Mouse (Mus musculus): ENCODE data around the gene Tmub1. TPM values are rescaled to one million over a fixed set of nuclear protein-coding genes. Genes with fewer than 3 reads are reported as not detected.

Gene Tmub1
- 14.2 and 15.7 TPM in 2 replicates for polyA plus RNA-seq (2014; fragmentation: Nextera tagmentation; extraction: Ambion mirVana)

DNA sequence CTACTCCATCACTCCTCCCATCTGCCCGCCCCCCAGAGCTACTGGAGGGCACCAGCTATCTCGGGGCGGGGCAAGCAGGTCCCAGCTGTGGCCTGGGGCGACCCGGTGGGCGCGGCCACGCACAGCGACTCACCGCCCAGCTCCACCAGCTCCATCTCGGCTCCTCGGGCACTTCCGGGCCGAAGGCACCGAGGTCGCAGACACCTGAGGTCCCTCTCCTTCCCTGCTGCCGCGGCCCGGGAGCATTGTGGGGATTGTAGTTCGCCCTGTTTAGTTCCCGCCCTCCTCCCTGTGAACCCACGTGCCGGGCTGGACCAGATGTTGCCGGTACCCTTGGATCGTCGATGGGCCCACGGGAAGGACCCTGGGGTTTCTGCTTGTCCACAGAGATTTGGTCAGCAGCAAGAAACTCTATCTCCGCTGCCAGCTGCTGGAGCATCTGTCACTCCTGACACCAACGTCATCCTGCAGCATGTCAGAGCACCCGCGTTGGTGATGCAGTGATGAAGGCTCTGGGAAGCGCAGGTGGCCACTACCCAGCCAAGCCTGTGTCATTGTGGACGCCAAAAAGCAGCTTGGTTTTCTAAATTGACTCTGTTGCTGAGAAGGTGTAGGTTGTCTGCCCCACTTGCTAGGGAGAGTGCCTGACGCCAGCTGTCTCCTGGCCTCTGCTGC is at the start of gene Tmub1:
Tmub1 (minus strand) TSS at position 231 of the 675 bp plus-strand sequence.
- peaks cover 8% of the 10 kb centered on the region for H3K36me3 ChIP-seq (ENCODE audit: insufficient read depth)
- WGBS: 1% methylated on average over 34 of the region's 34 CpGs
- H3K4me1 ChIP-seq (ENCODE audit: insufficient read depth): peaks cover 20% of the 10 kb centered on the region
- peak within 1 kb of the TSS; percentile 46 for H3K9ac ChIP-seq
- no peak within 1 kb of the TSS for H3K27ac ChIP-seq (ENCODE audit: low read depth)
- ATAC-seq (ENCODE audit: insufficient read depth) (peak; percentile 39), DNase-seq (peak; percentile 77)
- peak within 1 kb of the TSS; percentile 74 for H3K4me2 ChIP-seq
- no peak for TF ChIP-seq CTCF (IDR thresholded peaks at IDR 0.05; ENCODE audit: low read depth)
- no peaks in the 10 kb centered on the region for H3K27me3 ChIP-seq (ENCODE audit: insufficient read depth, low read length)
- H3K4me3 ChIP-seq (ENCODE audit: low read depth, low read length): peak within 1 kb of the TSS; percentile 57
- H3K9me3 ChIP-seq (ENCODE audit: low read depth, low read length): no peaks in the 10 kb centered on the region

GRCm38 (mm10) chr5:24496756-24497155 is 49.1 kb upstream of the Tmub1 start:
- Histone ChIP-seq H3K4me2 (no peak overlapping the region), H3K4me3 (ENCODE audit: low read depth, low read length) (no peak overlapping the region), H3K36me3 (ENCODE audit: insufficient read depth) (peaks cover 92% of the 10 kb centered on the region), H3K4me1 (ENCODE audit: insufficient read depth) (no peaks in the 10 kb centered on the region), H3K27ac (ENCODE audit: low read depth) (no peak overlapping the region), H3K27me3 (ENCODE audit: insufficient read depth, low read length) (no peaks in the 10 kb centered on the region), H3K9me3 (ENCODE audit: low read depth, low read length) (no peaks in the 10 kb centered on the region), H3K9ac (no peak overlapping the region)
- ATAC-seq (ENCODE audit: insufficient read depth) (no peak), DNase-seq (no peak)
- no peak for TF ChIP-seq CTCF (IDR thresholded peaks at IDR 0.05; ENCODE audit: low read depth)
- WGBS: 78% methylated on average over 6 of the region's 6 CpGs

- no peaks in the 10 kb centered on the region for H3K27me3 ChIP-seq (ENCODE audit: insufficient read depth, low read length)
- TF ChIP-seq CTCF (IDR thresholded peaks at IDR 0.05; ENCODE audit: low read depth): no peak
- H3K4me1 ChIP-seq (ENCODE audit: insufficient read depth): no peaks in the 10 kb centered on the region
- no peak for DNase-seq
- no peak overlapping the region for H3K27ac ChIP-seq (ENCODE audit: low read depth)
- no peak for ATAC-seq (ENCODE audit: insufficient read depth)
- H3K9me3 ChIP-seq (ENCODE audit: low read depth, low read length): no peaks in the 10 kb centered on the region
- no peak overlapping the region for H3K9ac ChIP-seq
- H3K4me3 ChIP-seq (ENCODE audit: low read depth, low read length): no peak overlapping the region
- 87% methylated on average over 15 of the region's 15 CpGs for WGBS
- no peak overlapping the region for H3K4me2 ChIP-seq
- peaks cover 91% of the 10 kb centered on the region for H3K36me3 ChIP-seq (ENCODE audit: insufficient read depth)
Measured at GRCm38 (mm10) chr5:24495019-24495418, 47.4 kb upstream of the Tmub1 start.

- Histone ChIP-seq H3K9me3 (ENCODE audit: low read depth, low read length) (no peaks in the 10 kb centered on the region), H3K4me3 (ENCODE audit: low read depth, low read length) (no peak overlapping the region), H3K4me2 (no peak overlapping the region), H3K27me3 (ENCODE audit: insufficient read depth, low read length) (no peaks in the 10 kb centered on the region), H3K27ac (ENCODE audit: low read depth) (no peak overlapping the region), H3K9ac (no peak overlapping the region), H3K36me3 (ENCODE audit: insufficient read depth) (peaks cover 97% of the 10 kb centered on the region), H3K4me1 (ENCODE audit: insufficient read depth) (no peaks in the 10 kb centered on the region)
- 80% methylated on average over 16 of the region's 16 CpGs for WGBS
- DNase-seq (no peak), ATAC-seq (ENCODE audit: insufficient read depth) (no peak)
- TF ChIP-seq CTCF (IDR thresholded peaks at IDR 0.05; ENCODE audit: low read depth): no peak
Measured at GRCm38 (mm10) chr5:24492546-24493285, 45.1 kb upstream of the Tmub1 start.

- ATAC-seq (ENCODE audit: insufficient read depth) (no peak), DNase-seq (no peak)
- Histone ChIP-seq H3K4me2 (no peak overlapping the region), H3K27me3 (ENCODE audit: insufficient read depth, low read length) (no peaks in the 10 kb centered on the region), H3K36me3 (ENCODE audit: insufficient read depth) (peaks cover 95% of the 10 kb centered on the region), H3K4me3 (ENCODE audit: low read depth, low read length) (no peak overlapping the region), H3K27ac (ENCODE audit: low read depth) (no peak overlapping the region), H3K9ac (no peak overlapping the region), H3K9me3 (ENCODE audit: low read depth, low read length) (no peaks in the 10 kb centered on the region), H3K4me1 (ENCODE audit: insufficient read depth) (no peaks in the 10 kb centered on the region)
- no peak for TF ChIP-seq CTCF (IDR thresholded peaks at IDR 0.05; ENCODE audit: low read depth)
- WGBS: 83% methylated on average over 14 of the region's 14 CpGs
Measured at GRCm38 (mm10) chr5:24490413-24490920, 42.8 kb upstream of the Tmub1 start.

GRCm38 (mm10) chr5:24486738-24487137 is 39.1 kb upstream of the Tmub1 start:
- Histone ChIP-seq H3K4me3 (ENCODE audit: low read depth, low read length) (no peak overlapping the region), H3K36me3 (ENCODE audit: insufficient read depth) (peaks cover 86% of the 10 kb centered on the region), H3K27ac (ENCODE audit: low read depth) (no peak overlapping the region), H3K27me3 (ENCODE audit: insufficient read depth, low read length) (no peaks in the 10 kb centered on the region), H3K9me3 (ENCODE audit: low read depth, low read length) (no peaks in the 10 kb centered on the region), H3K4me2 (no peak overlapping the region), H3K9ac (no peak overlapping the region), H3K4me1 (ENCODE audit: insufficient read depth) (no peaks in the 10 kb centered on the region)
- ATAC-seq (ENCODE audit: insufficient read depth): no peak
- WGBS: 89% methylated on average over 5 of the region's 5 CpGs
- DNase-seq: no peak
- no peak for TF ChIP-seq CTCF (IDR thresholded peaks at IDR 0.05; ENCODE audit: low read depth)

DNA sequence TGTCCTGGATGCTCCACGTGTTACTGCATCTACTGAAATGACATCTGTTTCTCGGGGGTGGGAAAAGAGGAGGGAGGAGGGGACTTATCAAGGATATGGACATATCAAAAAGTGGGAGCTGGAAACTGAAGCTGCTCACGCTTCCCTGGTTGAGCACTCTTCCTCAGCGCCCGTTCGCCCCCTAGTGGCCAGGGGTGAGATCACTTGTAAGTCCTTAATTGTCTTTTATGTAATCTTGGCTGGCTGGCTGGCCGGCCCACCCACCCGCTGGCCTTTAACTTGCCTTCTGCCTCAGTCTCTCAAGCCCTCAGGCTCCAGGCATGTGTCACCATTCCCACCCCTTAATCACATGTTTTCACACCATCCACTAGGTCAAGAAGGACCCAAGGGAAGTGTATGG is 38.4 kb upstream of the Tmub1 start:
- no peak overlapping the region for H3K4me2 ChIP-seq
- H3K27ac ChIP-seq (ENCODE audit: low read depth): no peak overlapping the region; the same call in 1 of the 2 replicates
- peak; percentile 94 for TF ChIP-seq CTCF (IDR thresholded peaks at IDR 0.05; ENCODE audit: low read depth)
- no peaks in the 10 kb centered on the region for H3K9me3 ChIP-seq (ENCODE audit: low read depth, low read length)
- no peak overlapping the region for H3K4me3 ChIP-seq (ENCODE audit: low read depth, low read length)
- DNase-seq (peak; percentile 95), ATAC-seq (ENCODE audit: insufficient read depth) (no peak)
- no peak overlapping the region for H3K9ac ChIP-seq
- H3K36me3 ChIP-seq (ENCODE audit: insufficient read depth): peaks cover 87% of the 10 kb centered on the region
- H3K27me3 ChIP-seq (ENCODE audit: insufficient read depth, low read length): no peaks in the 10 kb centered on the region
- no peaks in the 10 kb centered on the region for H3K4me1 ChIP-seq (ENCODE audit: insufficient read depth)
- 3% methylated on average over 8 of the region's 8 CpGs for WGBS

Measured in lung, embryonic 14.5 days (tissue).